Mouse (Mus musculus) frontal cortex, adult 2 months (tissue): ENCODE data around the gene Npcd. TPM values are rescaled to one million over a fixed set of nuclear protein-coding genes. Genes with fewer than 3 reads are reported as not detected.

Experiments used
- DNase-seq, 2 experiments: peaks; one replicate each; pipeline ENCODE4 v3.0.0; 2022; ENCODE audit warnings: low spot score in 1 of 2; ENCODE audit errors: extremely low spot score in 1 of 2
- polyA plus RNA-seq: library from polyadenylated mRNA; depleted of rRNA; stranded (reverse); fragments of >200 nt; gene quantifications from 2 replicates; pipeline ENCODE4 v1.2.3, GENCODE M21; 2012

The Npcd gene
- polyA plus RNA-seq, 1 experiment, result 4.8 TPM

- peak; percentile 98 to 99 for DNase-seq
Observed at GRCm38 (mm10) chr15:79774117-79775027, 59.7 kb downstream of the Npcd start.

GRCm38 (mm10) chr15:79770629-79771240 lies 63.3 kb downstream of the Npcd start:
- DNase-seq, result peak; percentile 71 to 83

GRCm38 (mm10) chr15:79768302-79768701 lies 65.7 kb downstream of the Npcd start:
- DNase-seq, result no peak

GRCm38 (mm10) chr15:79767327-79767961 lies 66.6 kb downstream of the Npcd start:
- no peak for DNase-seq

- peak in 1 of 2 experiments; percentile 71 for DNase-seq
Observed at GRCm38 (mm10) chr15:79766586-79767071, 67.4 kb downstream of the Npcd start.

- DNase-seq, result no peak
Observed at GRCm38 (mm10) chr15:79766168-79766567, 67.9 kb downstream of the Npcd start.

GRCm38 (mm10) chr15:79765361-79765760 lies 68.7 kb downstream of the Npcd start:
- DNase-seq, result no peak

GRCm38 (mm10) chr15:79764539-79765267 lies 69.3 kb downstream of the Npcd start:
- DNase-seq, result peak; percentile 84 to 86

GRCm38 (mm10) chr15:79763601-79764246 lies 70.3 kb downstream of the Npcd start:
- no peak for DNase-seq

GRCm38 (mm10) chr15:79763001-79763400 lies 71.0 kb downstream of the Npcd start:
- DNase-seq, result no peak

GRCm38 (mm10) chr15:79760956-79761355 lies 73.1 kb downstream of the Npcd start:
- DNase-seq, result peak in 1 of 2 experiments; percentile 64

- no peak for DNase-seq
Observed at GRCm38 (mm10) chr15:79757118-79757517, 76.9 kb downstream of the Npcd start.

GRCm38 (mm10) chr15:79755977-79756625 lies 77.9 kb downstream of the Npcd start:
- DNase-seq, result peak in 1 of 2 experiments; percentile 75

- DNase-seq, result no peak
Observed at GRCm38 (mm10) chr15:79755176-79755575, 78.9 kb downstream of the Npcd start.

- no peak for DNase-seq
Observed at GRCm38 (mm10) chr15:79753873-79754272, 80.2 kb downstream of the Npcd start.

GRCm38 (mm10) chr15:79753420-79753752 lies 80.7 kb downstream of the Npcd start:
- DNase-seq, result no peak

- peak in 1 of 2 experiments; percentile 86 for DNase-seq
Observed at GRCm38 (mm10) chr15:79752742-79753419, 81.2 kb downstream of the Npcd start.

GRCm38 (mm10) chr15:79751772-79752171 lies 82.3 kb downstream of the Npcd start:
- DNase-seq, result no peak

- DNase-seq, result no peak
Observed at GRCm38 (mm10) chr15:79750266-79750665, 83.8 kb downstream of the Npcd start.
